Mouse (Mus musculus): ENCODE measurements around the gene Ankrd37.

Ankrd37 gene

DNA sequence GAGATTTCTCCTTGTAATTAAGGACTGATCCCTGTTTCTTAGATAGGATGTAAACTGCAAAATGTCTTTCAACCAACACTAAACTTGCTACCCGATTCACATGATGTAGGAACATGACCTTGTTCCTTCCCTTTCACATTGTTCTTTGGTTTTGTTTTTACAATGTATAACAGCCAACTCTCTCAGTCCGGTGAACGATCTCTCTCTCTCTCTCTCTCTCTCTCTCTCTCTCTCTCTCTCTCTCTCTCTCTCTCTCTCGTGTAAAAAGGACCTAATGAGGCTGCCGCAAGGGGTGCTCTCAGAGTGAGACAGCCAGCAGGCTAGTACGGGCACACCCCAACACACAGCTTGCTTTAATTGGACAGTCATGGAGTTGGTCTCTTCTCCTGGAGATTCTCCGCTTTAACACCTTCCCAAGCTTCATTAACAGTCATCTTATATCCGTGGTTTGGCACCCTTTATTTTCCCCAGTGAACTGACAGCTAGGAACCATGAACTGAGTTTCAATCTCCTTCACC is 31.5 kb downstream of the Ankrd37 start:
- no peak for DNase-seq

DNA sequence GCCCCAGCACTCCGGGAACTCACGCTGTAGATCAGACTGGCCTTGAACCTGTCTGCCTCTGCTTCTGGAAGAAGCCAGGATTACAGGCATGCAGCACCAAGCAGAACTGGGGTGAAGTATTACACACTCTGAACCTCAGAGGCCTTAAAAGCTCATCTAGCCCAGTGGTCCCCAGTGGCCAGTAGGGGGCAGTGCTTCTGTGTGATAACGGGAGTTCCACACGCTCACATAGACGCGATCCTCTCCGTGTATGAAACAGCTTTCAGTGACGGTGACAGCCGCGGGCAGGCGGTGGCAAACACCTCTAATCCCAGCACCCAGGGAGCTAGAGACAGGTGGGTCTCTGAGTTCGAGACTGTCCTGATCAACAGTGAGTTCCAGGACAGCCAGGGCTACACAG is 34.6 kb downstream of the Ankrd37 start:
- DNase-seq = no peak

DNA sequence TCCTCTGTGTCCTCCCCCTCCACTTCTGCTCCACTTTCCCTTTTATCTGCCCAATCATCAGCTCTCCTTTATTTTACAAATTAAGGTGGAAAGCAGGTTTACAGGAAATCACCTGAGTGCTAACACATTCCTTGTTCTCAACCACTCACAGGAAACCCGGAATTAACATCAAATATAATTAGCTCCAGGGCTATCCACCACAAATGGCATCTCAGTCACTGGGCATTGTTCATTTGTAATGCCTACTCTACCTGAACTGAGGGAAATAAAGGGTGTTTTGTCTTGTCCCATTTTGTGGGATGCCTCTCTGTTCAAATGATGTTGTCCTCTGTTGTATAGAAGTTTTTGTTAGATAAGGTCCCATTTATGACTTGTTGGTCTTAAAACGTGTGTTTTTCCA is 54.9 kb downstream of the Ankrd37 start:
- no peak for DNase-seq
